Mouse (Mus musculus) hindlimb bud, embryonic 11.5 days (tissue): ENCODE results near the gene Noct.
"Not testable (repeated sequence)": the region's sequence is repeated elsewhere in the genome, so short reads cannot be mapped to it uniquely, and the experiment has no call there.

Experiments used
- DNase-seq: peaks from one replicate; pipeline ENCODE4 v3.0.0-alpha.2; 2012; ENCODE audit warnings: low read depth, low spot score; ENCODE audit errors: extremely low spot score

Gene Noct

GRCm38 (mm10) chr3:51224363-51225225, at the start of gene Noct:
Gene Noct (plus strand): TSS chr3:51224447.
- peak; percentile 44 for DNase-seq

- DNase-seq = no peak
Measured at GRCm38 (mm10) chr3:51178158-51178557, 46.1 kb upstream of the Noct start.

GRCm38 (mm10) chr3:51179460-51180146, 44.6 kb upstream of the Noct start:
- DNase-seq = no peak

GRCm38 (mm10) chr3:51180341-51180940, 43.8 kb upstream of the Noct start:
- no peak for DNase-seq

GRCm38 (mm10) chr3:51182455-51182854, 41.8 kb upstream of the Noct start:
- no peak for DNase-seq

GRCm38 (mm10) chr3:51183508-51183907, 40.7 kb upstream of the Noct start:
- DNase-seq = not testable (repeated sequence)

GRCm38 (mm10) chr3:51183967-51184366, 40.3 kb upstream of the Noct start:
- not testable (repeated sequence) for DNase-seq

GRCm38 (mm10) chr3:51184715-51185114, 39.5 kb upstream of the Noct start:
- no peak for DNase-seq

GRCm38 (mm10) chr3:51185406-51185805, 38.8 kb upstream of the Noct start:
- DNase-seq = no peak

- DNase-seq = no peak
Measured at GRCm38 (mm10) chr3:51194075-51194474, 30.2 kb upstream of the Noct start.

GRCm38 (mm10) chr3:51195321-51195720, 28.9 kb upstream of the Noct start:
- DNase-seq = no peak

GRCm38 (mm10) chr3:51195736-51196135, 28.5 kb upstream of the Noct start:
- no peak for DNase-seq

- no peak for DNase-seq
Measured at GRCm38 (mm10) chr3:51196724-51197111, 27.5 kb upstream of the Noct start.

GRCm38 (mm10) chr3:51197112-51197731, 27.0 kb upstream of the Noct start:
- DNase-seq = no peak

GRCm38 (mm10) chr3:51198291-51198690, 26.0 kb upstream of the Noct start:
- DNase-seq = no peak

GRCm38 (mm10) chr3:51199130-51199529, 25.1 kb upstream of the Noct start:
- DNase-seq = no peak

GRCm38 (mm10) chr3:51200311-51200710, 23.9 kb upstream of the Noct start:
- DNase-seq = no peak

GRCm38 (mm10) chr3:51200894-51201293, 23.4 kb upstream of the Noct start:
- no peak for DNase-seq

GRCm38 (mm10) chr3:51201986-51202385, 22.3 kb upstream of the Noct start:
- no peak for DNase-seq

- no peak for DNase-seq
Measured at GRCm38 (mm10) chr3:51202491-51202987, 21.7 kb upstream of the Noct start.

GRCm38 (mm10) chr3:51203906-51204305, 20.3 kb upstream of the Noct start:
- no peak for DNase-seq
